Comparison of ENCODE assay signal across 22 mouse cellular contexts in genomic region chr15:62116184-62116583, GRCm38 (mm10).
"Had no signal": no experiment of that assay in that cellular context is flagged by ENCODE, and none has a peak within 500 bp of the region (broad histone marks: within the 10 kb centered on the region; RNA-seq: fewer than 3 reads in every experiment).

No protein-coding gene starts in this region.

- H3K4me2 ChIP-seq: intestine, embryonic 15.5 days; kidney, embryonic 15.5 days; limb, embryonic 13.5 days; liver, embryonic 15.5 days; midbrain, embryonic 12.5 days; midbrain, embryonic 15.5 days; neural tube, embryonic 12.5 days; neural tube, embryonic 15.5 days had no signal

- H3K27me3 ChIP-seq: intestine, embryonic 15.5 days; kidney, embryonic 15.5 days; limb, embryonic 13.5 days; liver, embryonic 15.5 days; midbrain, embryonic 12.5 days; midbrain, embryonic 15.5 days; neural tube, embryonic 12.5 days; neural tube, embryonic 15.5 days had no signal

- DNase-seq: kidney, adult 11 months; kidney, adult 8-10 months; kidney, postnatal 10 days; kidney, postnatal 36 days; layer of hippocampus, postnatal 36 days; lung, adult 2 months; lung, postnatal 14 days; lung, postnatal 4 days; retina, postnatal 1 day; right cerebral cortex, postnatal 25 days; thymus, adult 18-20 months; thymus, postnatal 36 days had no signal

- H3K4me1 ChIP-seq: midbrain, embryonic 12.5 days; midbrain, embryonic 15.5 days had no signal

- H3K36me3 ChIP-seq: intestine, embryonic 15.5 days; kidney, embryonic 15.5 days; limb, embryonic 10.5 days; limb, embryonic 13.5 days; liver, embryonic 15.5 days; midbrain, embryonic 12.5 days; midbrain, embryonic 15.5 days; neural tube, embryonic 12.5 days; neural tube, embryonic 15.5 days had no signal

- ATAC-seq: intestine, embryonic 15.5 days; midbrain, embryonic 15.5 days had no signal

- H3K27ac ChIP-seq: intestine, embryonic 15.5 days; kidney, embryonic 15.5 days; left cerebral cortex, adult 2 months; limb, embryonic 10.5 days; limb, embryonic 13.5 days; liver, embryonic 15.5 days; midbrain, embryonic 12.5 days; midbrain, embryonic 15.5 days; neural tube, embryonic 12.5 days; neural tube, embryonic 15.5 days had no signal

- H3K4me3 ChIP-seq: intestine, embryonic 15.5 days; kidney, embryonic 15.5 days; left cerebral cortex, adult 2 months; limb, embryonic 10.5 days; limb, embryonic 13.5 days; liver, embryonic 15.5 days; midbrain, embryonic 12.5 days; midbrain, embryonic 15.5 days; neural tube, embryonic 12.5 days; neural tube, embryonic 15.5 days had no signal

- H3K9ac ChIP-seq: intestine, embryonic 15.5 days; kidney, embryonic 15.5 days; limb, embryonic 13.5 days; liver, embryonic 15.5 days; midbrain, embryonic 12.5 days; midbrain, embryonic 15.5 days; neural tube, embryonic 12.5 days; neural tube, embryonic 15.5 days had no signal

- H3K9me3 ChIP-seq: intestine, embryonic 15.5 days; kidney, embryonic 15.5 days; limb, embryonic 10.5 days; limb, embryonic 13.5 days; liver, embryonic 15.5 days; midbrain, embryonic 12.5 days; midbrain, embryonic 15.5 days; neural tube, embryonic 12.5 days; neural tube, embryonic 15.5 days had no signal
